Mouse (Mus musculus) ES-Bruce4 (cell line): ENCODE data around the gene Chm. TPM values are rescaled to one million over a fixed set of nuclear protein-coding genes. Genes with fewer than 3 reads are reported as not detected.
A peak's percentile ranks its signal among the peaks of the same experiment; 100 is the strongest.
"Not testable (repeated sequence)": the region's sequence is repeated elsewhere in the genome, so short reads cannot be mapped to it uniquely, and the experiment has no call there.

Source experiments
- H3K27ac ChIP-seq: 2 replicates; pipeline ENCODE4 v1.5.1; 2012; ENCODE audit warnings: low read length, inconsistent platforms; ENCODE audit not compliant: insufficient read depth
- H3K27me3 ChIP-seq: 2 replicates; pipeline ENCODE4 v1.6.1; 2012; ENCODE audit warnings: mild to moderate bottlenecking, low read length, inconsistent platforms; ENCODE audit not compliant: control insufficient read depth, poor library complexity, insufficient read depth, severe bottlenecking
- H3K36me3 ChIP-seq: 2 replicates; pipeline ENCODE4 v1.6.1; 2012; ENCODE audit warnings: inconsistent platforms, mild to moderate bottlenecking, low read length, moderate library complexity; ENCODE audit not compliant: control insufficient read depth, poor library complexity, insufficient read depth, severe bottlenecking
- H3K4me1 ChIP-seq: one replicate; pipeline ENCODE4 v1.8.1; 2011; ENCODE audit warnings: low read length; ENCODE audit not compliant: control insufficient read depth, insufficient read depth
- H3K4me3 ChIP-seq: 2 replicates; pipeline ENCODE4 v1.5.1; 2011; ENCODE audit warnings: low read depth, mild to moderate bottlenecking, low read length
- H3K9ac ChIP-seq: 2 replicates; pipeline ENCODE4 v1.6.1; 2012; ENCODE audit warnings: low read depth, mild to moderate bottlenecking, inconsistent platforms; ENCODE audit not compliant: poor library complexity, severe bottlenecking
- H3K9me3 ChIP-seq: replicated peaks from 2 replicates; pipeline ENCODE4 v1.6.1; 2012; ENCODE audit warnings: mild to moderate bottlenecking, low read length, inconsistent platforms; ENCODE audit not compliant: control insufficient read depth, poor library complexity, insufficient read depth, severe bottlenecking
- CTCF ChIP-seq: IDR thresholded peaks from one replicate; pipeline ENCODE4 v1.8.1; 2011; ENCODE audit warnings: low read depth, low read length
- EP300 ChIP-seq: IDR thresholded peaks from 2 replicates; pipeline ENCODE4 v1.6.1; 2011; ENCODE audit warnings: low read depth, low read length; ENCODE audit not compliant: insufficient read depth
- POLR2A ChIP-seq: IDR thresholded peaks from one replicate; pipeline ENCODE4 v1.8.1; 2011; ENCODE audit warnings: low read length; ENCODE audit not compliant: insufficient read depth
- polyA plus RNA-seq: library from polyadenylated mRNA; stranded (reverse); fragments of >200 nt; gene quantifications from 2 replicates; pipeline ENCODE4 v1.2.4, GENCODE M21; 2011; ENCODE audit warnings: low read depth; ENCODE audit not compliant: missing spikeins, insufficient read depth, insufficient read length

The Chm gene
- 47.3 and 47.8 TPM in 2 replicates for polyA plus RNA-seq

DNA sequence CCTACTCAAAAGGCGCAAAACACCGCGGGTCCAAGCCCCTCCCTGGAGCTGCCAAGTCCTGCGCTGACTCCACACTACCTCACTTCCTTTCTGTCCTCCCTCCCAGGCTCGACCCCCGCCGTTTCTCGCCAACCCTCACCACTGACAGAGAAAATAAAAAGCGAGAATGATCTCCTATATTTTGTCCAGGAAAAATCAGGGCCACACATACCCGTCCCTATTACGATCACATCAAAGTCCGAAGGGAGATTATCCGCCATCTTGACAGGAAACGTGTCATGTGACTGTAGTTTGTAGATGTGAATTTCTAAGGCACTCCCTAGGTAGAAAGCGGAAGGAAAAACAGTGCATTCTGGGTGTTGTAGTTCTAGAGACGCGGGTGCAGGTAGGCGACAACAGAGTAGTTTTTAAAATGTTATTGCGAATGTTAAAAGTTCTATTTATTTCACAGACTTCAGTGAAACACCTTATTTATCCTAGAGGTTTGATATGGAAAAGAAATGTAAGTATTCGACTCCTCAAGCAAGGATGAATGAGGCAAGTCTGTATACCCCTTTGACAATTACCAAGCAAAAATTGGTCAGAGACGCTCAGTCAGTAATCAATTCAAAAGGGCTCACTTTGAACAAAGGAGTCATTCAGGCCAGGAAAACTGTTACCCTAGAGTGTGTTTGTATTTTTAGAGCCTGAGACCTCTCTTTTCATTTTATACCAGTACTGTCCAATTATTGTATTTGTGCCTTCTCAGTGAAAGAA is at the start of gene Chm:
Gene Chm, minus strand, starts transcription at position 288 of the 756 bp plus-strand sequence.
- Histone ChIP-seq H3K4me3 (peak within 1 kb of the TSS; percentile 100), H3K27ac (no peak within 1 kb of the TSS), H3K9me3 (no peaks in the 10 kb centered on the region), H3K9ac (peak within 1 kb of the TSS; percentile 93), H3K36me3 (no peaks in the 10 kb centered on the region), H3K4me1 (peaks cover 3% of the 10 kb centered on the region), H3K27me3 (no peaks in the 10 kb centered on the region)
- TF ChIP-seq POLR2A, result no peak
- no peak for TF ChIP-seq EP300
- TF ChIP-seq CTCF, result no peak

GRCm38 (mm10) chrX:113193901-113194300 is 8.6 kb upstream of the Chm start:
- Histone ChIP-seq H3K36me3 (no peaks in the 10 kb centered on the region), H3K9me3 (no peaks in the 10 kb centered on the region), H3K27ac (no peak overlapping the region), H3K9ac (no peak overlapping the region), H3K4me3 (no peak overlapping the region), H3K4me1 (no peaks in the 10 kb centered on the region), H3K27me3 (no peaks in the 10 kb centered on the region)
- TF ChIP-seq EP300 (no peak), CTCF (no peak), POLR2A (no peak)

GRCm38 (mm10) chrX:113184569-113185229 is 618 bp downstream of the Chm start:
- Histone ChIP-seq H3K27ac (no peak overlapping the region), H3K9ac (peak overlapping the region; percentile 93), H3K27me3 (no peaks in the 10 kb centered on the region), H3K4me1 (peaks cover 3% of the 10 kb centered on the region), H3K36me3 (no peaks in the 10 kb centered on the region), H3K4me3 (peak overlapping the region; percentile 100), H3K9me3 (no peaks in the 10 kb centered on the region)
- TF ChIP-seq EP300, result no peak

DNA sequence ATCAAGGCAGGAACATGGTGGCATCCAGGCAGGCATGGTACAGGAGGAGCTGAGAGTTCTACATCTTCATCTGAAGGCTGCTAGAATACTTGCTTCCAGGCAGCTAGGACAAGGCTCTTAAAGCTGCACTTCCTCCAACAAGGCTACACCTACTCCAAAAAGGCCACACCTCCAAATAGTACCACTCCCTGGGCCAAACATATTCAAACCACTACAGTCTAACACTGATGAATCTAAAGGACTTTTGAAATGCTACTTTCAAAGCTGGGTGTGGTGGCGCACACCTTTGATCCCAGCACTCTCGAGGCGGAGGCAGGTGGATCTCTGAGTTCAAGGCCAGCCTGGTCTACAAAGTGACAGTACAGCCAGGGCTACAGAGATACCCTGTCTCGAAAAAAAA is 4.5 kb downstream of the Chm start:
- H3K27me3 ChIP-seq, H3K27ac ChIP-seq, H3K9me3 ChIP-seq, H3K36me3 ChIP-seq, H3K4me1 ChIP-seq, H3K4me3 ChIP-seq, H3K9ac ChIP-seq: not testable (repeated sequence)

- Histone ChIP-seq H3K4me1 (no peaks in the 10 kb centered on the region), H3K27ac (no peak overlapping the region), H3K9me3 (no peaks in the 10 kb centered on the region), H3K4me3 (no peak overlapping the region), H3K27me3 (no peaks in the 10 kb centered on the region), H3K9ac (no peak overlapping the region), H3K36me3 (no peaks in the 10 kb centered on the region)
- TF ChIP-seq EP300, result no peak
Observed at GRCm38 (mm10) chrX:113172766-113173165, 12.6 kb downstream of the Chm start.

DNA sequence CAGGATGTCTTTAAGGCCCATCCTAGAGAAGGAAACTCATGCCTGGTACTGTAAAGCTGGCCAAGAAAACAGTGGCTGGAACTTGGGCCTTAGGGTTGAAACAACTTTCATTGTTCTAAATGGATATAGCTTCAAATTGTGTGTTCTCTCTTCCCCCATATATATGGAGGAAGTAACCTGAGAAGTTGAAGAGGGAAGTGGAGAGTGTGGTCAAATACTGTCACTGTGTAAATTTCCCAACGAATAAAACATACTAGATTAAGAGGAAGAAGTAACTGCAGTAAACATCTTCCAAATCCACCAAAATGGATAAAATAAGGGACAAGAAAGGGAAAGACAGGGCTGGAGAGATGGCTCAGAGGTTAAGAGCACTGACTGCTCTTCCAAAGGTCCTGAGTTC is 13.0 kb downstream of the Chm start:
- TF ChIP-seq POLR2A, result no peak
- H3K4me3 ChIP-seq, result no peak overlapping the region

More for the DNA sequence above, 13.0 kb downstream of the Chm start:
- H3K36me3 ChIP-seq, result no peaks in the 10 kb centered on the region
- no peaks in the 10 kb centered on the region for H3K9me3 ChIP-seq
- no peak overlapping the region for H3K27ac ChIP-seq
- no peak overlapping the region for H3K9ac ChIP-seq
- no peaks in the 10 kb centered on the region for H3K27me3 ChIP-seq
- H3K4me1 ChIP-seq, result no peaks in the 10 kb centered on the region
